Mouse (Mus musculus) MEL (cell line): ENCODE results near the gene Prkar1b. TPM values are rescaled to one million over a fixed set of nuclear protein-coding genes. Genes with fewer than 3 reads are reported as not detected.

Experiments used
- DNase-seq: peaks from one replicate; pipeline ENCODE4 v3.0.0; 2011; ENCODE audit warnings: low read depth, low spot score
- H3K27ac ChIP-seq: 2 replicates; pipeline ENCODE4 v1.5.1; 2012; ENCODE audit warnings: low read depth, mild to moderate bottlenecking, control low read depth, low read length, moderate library complexity; ENCODE audit not compliant: control insufficient read depth
- H3K27me3 ChIP-seq, 2 experiments: fragments of 150-350 bp in 1 of 2; sonication (generic) in 1 of 2; 2 replicates each; pipeline ENCODE4 v1.6.1; 2012; ENCODE audit warnings: low read length in 2 of 2, mild to moderate bottlenecking in 2 of 2, improper control_type of control experiment in 1 of 2, moderate library complexity in 1 of 2; ENCODE audit not compliant: insufficient read depth in 2 of 2, control insufficient read depth in 1 of 2
- H3K36me3 ChIP-seq, 2 experiments: 2 replicates each; pipeline ENCODE4 v1.6.1; 2012 to 2014; ENCODE audit warnings: low read length in 2 of 2, improper control_type of control experiment in 1 of 2, inconsistent platforms in 1 of 2, mild to moderate bottlenecking in 1 of 2; ENCODE audit not compliant: insufficient read depth in 2 of 2, control insufficient read depth in 1 of 2
- H3K4me1 ChIP-seq, 2 experiments: fragments of 150-350 bp in 1 of 2; sonication (generic) in 1 of 2; 2 replicates each; pipeline ENCODE4 v1.6.1; 2012; ENCODE audit warnings: low read length in 2 of 2, improper control_type of control experiment in 1 of 2, mild to moderate bottlenecking in 1 of 2; ENCODE audit not compliant: insufficient read depth in 2 of 2, control insufficient read depth in 1 of 2
- H3K4me3 ChIP-seq, 2 experiments: fragments of 150-350 bp in 1 of 2; sonication (generic) in 1 of 2; 2 replicates each; pipeline ENCODE4 v1.5.1; 2012; ENCODE audit warnings: low read depth in 2 of 2, low read length in 2 of 2, mild to moderate bottlenecking in 2 of 2, moderate library complexity in 2 of 2, control low read depth in 1 of 2, improper control_type of control experiment in 1 of 2; ENCODE audit not compliant: control insufficient read depth in 1 of 2, insufficient read depth in 1 of 2
- H3K79me2 ChIP-seq: 2 replicates; pipeline ENCODE4 v1.6.1; 2012; ENCODE audit warnings: mild to moderate bottlenecking, low read length, moderate library complexity; ENCODE audit not compliant: control insufficient read depth, poor library complexity, insufficient read depth
- H3K9ac ChIP-seq: 2 replicates; pipeline ENCODE4 v1.6.1; 2012; ENCODE audit warnings: low read depth, mild to moderate bottlenecking, control low read depth, low read length, moderate library complexity; ENCODE audit not compliant: control insufficient read depth, poor library complexity, severe bottlenecking
- H3K9me3 ChIP-seq: fragments of 150-350 bp; sonication (generic); replicated peaks from 2 replicates; pipeline ENCODE4 v1.6.1; 2012; ENCODE audit warnings: mild to moderate bottlenecking, low read length, improper control_type of control experiment, moderate library complexity; ENCODE audit not compliant: insufficient read depth
- EP300 ChIP-seq, 2 experiments: IDR thresholded peaks; 2 replicates each; pipeline ENCODE4 v1.6.1; 2011; ENCODE audit warnings: improper control_type of control experiment in 2 of 2, low read length in 2 of 2, low read depth in 1 of 2, mild to moderate bottlenecking in 1 of 2
- ETS1 ChIP-seq: IDR thresholded peaks from 2 replicates; pipeline ENCODE4 v1.6.1; 2012; ENCODE audit warnings: low read depth, mild to moderate bottlenecking, inconsistent platforms, low read length, improper control_type of control experiment, moderate library complexity
- GABPA ChIP-seq: IDR thresholded peaks from 2 replicates; pipeline ENCODE4 v1.6.1; 2012; ENCODE audit warnings: low read depth, mild to moderate bottlenecking, inconsistent platforms, low read length, improper control_type of control experiment, moderate library complexity
- HCFC1 ChIP-seq: IDR thresholded peaks from 2 replicates; pipeline ENCODE4 v1.6.1; 2012; ENCODE audit warnings: low read depth, mild to moderate bottlenecking, inconsistent platforms, low read length, improper control_type of control experiment, moderate library complexity
- JUND ChIP-seq: IDR thresholded peaks from 2 replicates; pipeline ENCODE4 v1.6.1; 2011; ENCODE audit warnings: low read depth, mild to moderate bottlenecking, improper control_type of control experiment, low read length
- KAT2A ChIP-seq: conservative IDR thresholded peaks from 2 replicates; pipeline ENCODE4 v1.6.1; 2012; ENCODE audit warnings: low read depth, low read length, improper control_type of control experiment, inconsistent platforms
- MAZ ChIP-seq: IDR thresholded peaks from 2 replicates; pipeline ENCODE4 v1.6.1; 2012; ENCODE audit warnings: low read depth, mild to moderate bottlenecking, inconsistent platforms, low read length, improper control_type of control experiment
- MEF2A ChIP-seq: IDR thresholded peaks from 2 replicates; pipeline ENCODE4 v1.6.1; 2014; ENCODE audit warnings: low read depth, mild to moderate bottlenecking, inconsistent platforms, low read length, improper control_type of control experiment; ENCODE audit not compliant: poor library complexity, insufficient replicate concordance, severe bottlenecking; ENCODE audit errors: extremely low read depth
- MYB ChIP-seq: IDR thresholded peaks from 2 replicates; pipeline ENCODE4 v1.6.1; 2011; ENCODE audit warnings: mild to moderate bottlenecking, low read depth, low read length, improper control_type of control experiment
- MYC ChIP-seq: IDR thresholded peaks from 2 replicates; pipeline ENCODE4 v1.6.1; 2011; ENCODE audit warnings: low read depth, mild to moderate bottlenecking, low read length, improper control_type of control experiment, moderate library complexity
- NELFE ChIP-seq: IDR thresholded peaks from 2 replicates; pipeline ENCODE4 v1.6.1; 2011; ENCODE audit warnings: low read depth, low read length, improper control_type of control experiment
- POLR2AphosphoS5 ChIP-seq: IDR thresholded peaks from 2 replicates; pipeline ENCODE4 v1.6.1; 2012; ENCODE audit warnings: low read depth, borderline replicate concordance, mild to moderate bottlenecking, inconsistent platforms, low read length, moderate library complexity, mixed read lengths
- RCOR1 ChIP-seq: IDR thresholded peaks from 2 replicates; pipeline ENCODE4 v1.6.1; 2012; ENCODE audit warnings: low read depth, mild to moderate bottlenecking, inconsistent platforms, low read length, improper control_type of control experiment
- SMC3 ChIP-seq: IDR thresholded peaks from 2 replicates; pipeline ENCODE4 v1.6.1; 2011; ENCODE audit warnings: low read depth, low read length, improper control_type of control experiment
- TAL1 ChIP-seq: IDR thresholded peaks from 2 replicates; pipeline ENCODE4 v1.6.1; 2012; ENCODE audit warnings: mild to moderate bottlenecking, inconsistent platforms, low read length, moderate library complexity, mixed read lengths
- UBTF ChIP-seq: IDR thresholded peaks from 2 replicates; pipeline ENCODE4 v1.6.1; 2012; ENCODE audit warnings: low read depth, mild to moderate bottlenecking, inconsistent platforms, low read length, improper control_type of control experiment, moderate library complexity, borderline replicate concordance; ENCODE audit not compliant: insufficient read depth
- ZNF384 ChIP-seq: IDR thresholded peaks from 2 replicates; pipeline ENCODE4 v1.6.1; 2012; ENCODE audit warnings: low read depth, mild to moderate bottlenecking, inconsistent platforms, low read length, improper control_type of control experiment
- polyA plus RNA-seq, 2 experiments: library from polyadenylated mRNA; stranded (reverse) in 1 of 2; unstranded in 1 of 2; fragments of >175 nt in 1 of 2; fragments of >200 nt in 1 of 2; gene quantifications; 2 replicates each; pipeline versions ENCODE4 v1.2.1 to v1.2.4; 2012; ENCODE audit warnings: low replicate concordance in 2 of 2, low read depth in 1 of 2; ENCODE audit not compliant: insufficient read length in 2 of 2, insufficient read depth in 1 of 2, missing spikeins in 1 of 2
- total RNA-seq: library from RNA; depleted of rRNA; stranded (reverse); fragments of 300-350 nt; gene quantifications from 2 replicates; pipeline ENCODE4 v1.2.3, GENCODE M21; 2012

Gene Prkar1b
- total and polyA plus RNA-seq, 3 experiments, result not detected

DNA sequence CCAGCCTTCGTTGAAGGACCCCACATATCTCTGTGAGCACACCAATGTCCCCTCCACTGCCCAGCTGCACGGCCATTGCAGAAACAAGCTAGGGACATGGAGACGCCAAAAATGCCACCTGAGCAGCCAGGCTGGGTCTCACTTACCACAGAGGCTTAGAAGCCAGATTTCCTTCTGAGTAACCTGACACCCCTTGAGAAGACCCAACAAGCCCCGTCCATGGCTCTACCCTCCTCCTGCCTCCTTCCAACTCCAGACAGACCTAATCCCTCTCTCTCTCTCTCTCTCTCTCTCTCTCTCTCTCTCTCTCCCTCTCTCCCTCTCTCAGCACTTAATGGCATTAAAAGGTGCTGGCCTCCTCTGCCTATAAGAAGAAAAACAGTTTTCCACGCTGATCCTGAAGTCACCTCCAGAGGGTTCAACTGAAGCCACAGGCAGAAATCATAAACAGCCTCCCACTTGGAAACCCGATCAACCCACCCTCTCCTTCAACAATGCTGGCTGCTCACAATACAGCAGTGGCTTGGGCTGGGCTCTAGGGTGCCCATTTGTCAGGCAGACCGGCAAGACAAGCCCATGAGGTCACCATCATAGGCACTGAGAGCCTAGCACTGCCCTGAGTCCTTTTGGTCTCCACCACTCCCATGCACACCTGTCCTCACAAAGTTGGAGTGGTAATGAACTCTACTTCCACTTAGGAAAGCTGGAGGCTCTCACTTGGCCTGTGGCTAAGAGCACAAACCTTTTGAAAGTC lies 82.8 kb downstream of the Prkar1b start:
- TF ChIP-seq KAT2A (no peak), RCOR1 (no peak), SMC3 (no peak), TAL1 (no peak), HCFC1 (no peak), NELFE (no peak)
- TF ChIP-seq, all 39 proteins: peak for 0
- Histone ChIP-seq H3K9me3 (no peaks in the 10 kb centered on the region), H3K36me3 (no peaks in the 10 kb centered on the region), H3K4me1 (no peaks in the 10 kb centered on the region), H3K27ac (no peak overlapping the region), H3K9ac (no peak overlapping the region), H3K4me3 (no peak overlapping the region), H3K79me2 (no peaks in the 10 kb centered on the region), H3K27me3 (no peaks in the 10 kb centered on the region)
- DNase-seq, result no peak

GRCm38 (mm10) chr5:139064611-139065010 lies 85.2 kb downstream of the Prkar1b start:
- Histone ChIP-seq H3K4me3 (no peak overlapping the region), H3K36me3 (no peaks in the 10 kb centered on the region), H3K79me2 (no peaks in the 10 kb centered on the region), H3K9ac (no peak overlapping the region), H3K27me3 (no peaks in the 10 kb centered on the region), H3K9me3 (no peaks in the 10 kb centered on the region), H3K4me1 (no peaks in the 10 kb centered on the region), H3K27ac (no peak overlapping the region)
- no peak for DNase-seq
- no peak for TF ChIP-seq HCFC1
- no peak for TF ChIP-seq MAZ
- no peak for TF ChIP-seq GABPA
- no peak for TF ChIP-seq MYB
- no peak for TF ChIP-seq UBTF
- no peak for TF ChIP-seq JUND
- no peak for TF ChIP-seq MEF2A
- TF ChIP-seq EP300 (IDR thresholded peaks at IDR 0.05; ENCODE audit: low read depth in 1 of 2, low read length in 2 of 2), result no peak
- no peak for TF ChIP-seq SMC3
- no peak for TF ChIP-seq POLR2AphosphoS5
- no peak for TF ChIP-seq ZNF384
- TF ChIP-seq RCOR1, result no peak
- no peak for TF ChIP-seq ETS1
- no peak for TF ChIP-seq MYC
